Mouse (Mus musculus) subcutaneous adipose tissue, adult 2 months (tissue): ENCODE measurements around the gene Uts2r. TPM values are rescaled to one million over a fixed set of nuclear protein-coding genes. Genes with fewer than 3 reads are reported as not detected.

Experiments used
- polyA plus RNA-seq: library from polyadenylated mRNA; depleted of rRNA; stranded (reverse); fragments of >200 nt; gene quantifications from 2 replicates; pipeline ENCODE4 v1.2.3, GENCODE M21; 2012; ENCODE audit warnings: low replicate concordance; rRNA removed

Uts2r gene
- polyA plus RNA-seq: 0.06 TPM in 1 of 2 replicates, not detected in the other

GRCm38 (mm10) chr11:121159971-121160370, at the start of gene Uts2r:
Uts2r (plus strand) TSS chr11:121160271.

GRCm38 (mm10) chr11:121118577-121118976, 41.5 kb upstream of the Uts2r start, which contains the start of gene Tex19.2:
Tex19.2 (minus strand) TSS chr11:121118677.

GRCm38 (mm10) chr11:121145865-121146264, 14.2 kb upstream of the Uts2r start, which contains the start of gene Tex19.1:
Tex19.1 (plus strand) TSS chr11:121146143.

GRCm38 (mm10) chr11:121204161-121205006, 44.3 kb downstream of the Uts2r start, which contains the start of the genes Hexdc and Ogfod3:
Hexdc (plus strand) TSS chr11:121204433.
Ogfod3 (minus strand) TSS chr11:121204711.

Other genes starting within 250 kb of the Uts2r start
- 1.6 and 5.9 TPM in 2 replicates for gene Ccdc57, start 227.4 kb upstream of the Uts2r start, polyA plus RNA-seq
- gene Slc16a3, start 211.8 kb upstream of the Uts2r start, polyA plus RNA-seq: 2.2 and 13.6 TPM in 2 replicates
- gene Csnk1d, start 168.9 kb upstream of the Uts2r start, polyA plus RNA-seq: 67.7 and 113 TPM in 2 replicates
- gene Cd7, start 120.9 kb upstream of the Uts2r start, polyA plus RNA-seq: 2.0 and 6.1 TPM in 2 replicates
- gene Sectm1b, start 96.7 kb upstream of the Uts2r start, polyA plus RNA-seq: 3.2 TPM in 1 of 2 replicates, not detected in the other
- gene Sectm1a, start 79.1 kb upstream of the Uts2r start, polyA plus RNA-seq: 0.21 and 1.2 TPM in 2 replicates
- not detected in 2 replicates for gene Tex19.2, start 41.6 kb upstream of the Uts2r start, polyA plus RNA-seq
- 0.09 TPM in 1 of 2 replicates, not detected in the other for gene Tex19.1, start 14.1 kb upstream of the Uts2r start, polyA plus RNA-seq
- 14.6 and 22.0 TPM in 2 replicates for gene Hexdc, start 44.2 kb downstream of the Uts2r start, polyA plus RNA-seq
- gene Ogfod3, start 44.4 kb downstream of the Uts2r start, polyA plus RNA-seq: 13.7 and 16.6 TPM in 2 replicates
- 24.4 and 38.6 TPM in 2 replicates for gene Cybc1, start 69.1 kb downstream of the Uts2r start, polyA plus RNA-seq
- 32.7 and 35.6 TPM in 2 replicates for gene Narf, start 77.0 kb downstream of the Uts2r start, polyA plus RNA-seq
- 31.9 and 52.8 TPM in 2 replicates for gene Foxk2, start 99.7 kb downstream of the Uts2r start, polyA plus RNA-seq
- gene Wdr45b, start 194.2 kb downstream of the Uts2r start, polyA plus RNA-seq: 53.6 and 69.7 TPM in 2 replicates
- gene Rab40b, start 228.0 kb downstream of the Uts2r start, polyA plus RNA-seq: 7.6 and 9.7 TPM in 2 replicates